Mouse (Mus musculus) cerebellum, postnatal 25 days (tissue): Measurements from ENCODE around the gene Elp5.
"Not testable (repeated sequence)": the region's sequence is repeated elsewhere in the genome, so short reads cannot be mapped to it uniquely, and the experiment has no call there.

ENCODE experiments used
- DNase-seq, 2 experiments: peaks; one replicate each; pipeline ENCODE4 v3.0.0; 2021; ENCODE audit warnings: mixed read lengths in 2 of 2

Elp5 gene

DNA sequence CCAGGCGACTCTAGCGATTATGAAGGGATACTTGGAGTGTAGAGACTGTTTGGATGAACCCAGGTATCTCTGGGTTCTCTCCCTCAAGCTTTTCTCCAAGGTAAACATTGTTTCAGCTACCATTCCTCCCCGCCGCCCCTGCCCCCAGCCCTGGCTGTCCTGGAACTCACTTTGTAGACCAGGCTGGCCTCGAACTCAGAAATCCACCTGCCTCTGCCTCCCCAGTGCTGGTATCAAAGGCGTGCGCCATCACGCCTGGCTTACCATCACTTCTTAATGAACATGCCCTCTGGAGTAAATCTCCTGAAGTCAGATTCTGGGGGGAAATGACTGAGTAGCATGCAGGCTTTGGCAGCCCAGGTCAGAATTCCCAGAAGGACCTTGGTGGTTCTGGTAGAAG is at the start of gene Elp5:
TSS of gene Elp5 (minus strand) at position 293 of the 400 bp plus-strand sequence.
- no peak for DNase-seq

DNA sequence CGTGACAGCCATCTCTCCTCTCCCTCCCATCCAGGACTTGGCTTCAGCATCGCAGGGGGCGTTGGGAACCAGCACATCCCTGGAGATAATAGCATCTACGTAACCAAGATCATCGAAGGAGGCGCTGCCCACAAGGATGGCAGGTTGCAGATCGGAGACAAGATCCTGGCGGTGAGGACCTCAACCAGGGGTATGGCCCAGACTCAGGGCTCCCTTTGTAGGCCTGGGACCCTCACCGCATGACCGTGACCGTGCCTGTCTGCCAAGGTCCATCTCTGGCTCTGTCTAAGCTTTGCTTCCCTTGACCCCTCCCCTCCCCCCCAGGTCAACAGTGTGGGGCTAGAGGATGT is 49.0 kb upstream of the Elp5 start:
- no peak for DNase-seq

- no peak for DNase-seq
These were observed 48.5 kb upstream of the Elp5 start for GRCm38 (mm10) chr11:70030651-70031320.

DNA sequence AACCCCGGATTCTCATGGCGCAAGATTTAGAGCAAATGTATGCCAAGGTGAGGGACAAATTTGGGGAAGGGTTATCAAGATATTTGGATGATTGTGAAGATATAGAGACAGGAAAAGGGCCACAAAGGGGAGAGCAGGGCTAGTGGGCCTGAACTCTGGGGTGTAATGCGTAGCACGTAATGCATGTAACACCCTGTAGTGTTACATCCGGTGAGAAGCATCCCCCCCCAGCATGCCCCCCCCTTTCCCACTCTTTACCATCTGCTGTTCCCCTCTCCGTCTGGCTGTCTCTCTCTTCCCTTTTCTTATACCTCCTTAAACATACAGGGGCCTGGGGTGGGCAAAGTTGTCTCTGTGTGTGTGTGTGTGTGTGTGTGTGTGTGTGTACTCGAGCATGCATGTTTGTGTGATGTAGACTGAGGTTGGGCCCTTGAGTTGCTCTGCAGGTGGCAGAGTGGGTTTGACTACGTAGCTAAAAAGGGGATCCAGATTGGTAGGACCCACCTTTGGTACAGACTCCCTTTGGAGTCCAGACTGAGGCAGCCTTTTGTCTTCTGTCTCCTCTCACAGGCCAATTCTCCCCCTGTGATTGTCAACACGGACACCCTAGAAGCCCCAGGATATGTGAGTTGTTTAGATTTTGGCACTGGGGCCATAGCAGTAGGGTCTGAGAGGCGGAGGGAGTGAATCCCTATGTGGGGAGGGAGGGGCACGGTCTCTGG is 47.7 kb upstream of the Elp5 start:
- no peak for DNase-seq

DNA sequence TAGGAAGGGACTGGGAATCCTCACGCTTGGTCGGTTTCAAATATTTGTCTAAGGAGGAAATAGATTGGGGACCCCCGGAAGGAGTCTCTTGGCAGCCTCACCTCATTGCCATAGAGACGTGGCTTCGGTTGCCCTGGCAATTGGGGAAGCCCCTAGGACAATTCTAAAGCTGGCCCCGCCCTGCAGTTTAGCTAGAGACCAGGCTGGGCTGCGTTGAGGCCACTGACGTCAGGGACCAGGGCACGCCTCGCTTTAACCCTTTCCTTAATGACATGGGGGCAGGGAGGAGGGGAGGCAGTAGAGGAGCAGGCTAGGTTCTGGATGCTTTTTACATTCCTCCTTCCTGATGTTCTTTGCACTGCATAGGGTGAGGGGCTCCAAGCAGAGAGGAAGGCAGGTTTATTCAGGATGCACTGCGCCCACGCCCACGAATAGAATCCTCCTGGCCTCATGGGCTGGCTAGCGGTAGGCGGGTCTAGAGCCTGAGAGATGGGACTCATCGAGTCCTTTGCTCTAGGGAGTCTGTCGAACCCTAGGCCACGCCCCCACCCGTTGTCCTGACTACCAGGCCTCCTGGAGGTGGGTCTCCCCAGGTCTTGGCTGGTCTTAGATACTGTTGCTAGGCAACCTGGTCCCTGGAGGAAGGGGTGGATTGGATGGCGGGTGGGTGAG is 46.9 kb upstream of the Elp5 start:
- DNase-seq = peak; percentile 67 to 76

- DNase-seq = peak in 1 of 2 experiments; percentile 42
These were observed 46.2 kb upstream of the Elp5 start for GRCm38 (mm10) chr11:70028401-70029129.

GRCm38 (mm10) chr11:70027397-70027796 is 45.1 kb upstream of the Elp5 start:
- DNase-seq = peak; percentile 70 to 79

- DNase-seq = peak; percentile 40 to 70
These were observed 44.4 kb upstream of the Elp5 start for GRCm38 (mm10) chr11:70026689-70027088.

- DNase-seq = no peak
These were observed 41.8 kb upstream of the Elp5 start for GRCm38 (mm10) chr11:70024151-70024514.

DNA sequence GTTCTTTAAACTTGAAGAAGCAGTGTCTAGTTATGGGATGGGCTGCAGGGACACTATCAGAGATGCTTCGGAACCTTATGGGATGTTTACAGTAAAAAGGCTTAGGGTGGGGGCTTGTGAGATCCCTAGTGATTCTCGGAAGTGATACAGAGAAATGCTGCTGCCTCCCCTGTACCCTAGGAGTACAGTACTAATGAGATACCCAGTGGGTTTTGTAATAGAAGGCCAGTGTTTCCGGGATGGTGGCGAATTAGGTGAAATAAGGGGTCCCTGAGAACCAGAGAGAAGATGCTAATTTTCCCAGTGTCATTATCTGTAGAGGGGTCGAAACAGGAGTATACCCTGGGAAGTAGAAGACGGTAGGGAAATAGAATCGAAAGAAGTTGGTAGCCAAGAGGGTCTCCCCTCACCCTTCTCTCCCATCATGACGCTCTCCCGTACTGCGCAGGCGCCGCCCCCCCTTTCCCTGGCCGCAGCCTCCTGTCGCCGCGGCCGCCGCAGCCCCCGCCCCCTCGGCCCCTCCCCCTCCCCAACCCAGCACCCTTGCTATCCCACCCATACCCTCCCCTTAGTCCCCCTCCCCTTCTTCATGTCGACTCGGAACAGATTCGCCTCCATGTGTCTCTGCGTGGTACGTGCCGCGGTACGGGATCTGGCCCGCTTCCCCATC is 41.3 kb upstream of the Elp5 start:
- DNase-seq = peak in 1 of 2 experiments; percentile 68

GRCm38 (mm10) chr11:70021264-70022132 is 39.2 kb upstream of the Elp5 start:
- DNase-seq = peak; percentile 91 to 96

DNA sequence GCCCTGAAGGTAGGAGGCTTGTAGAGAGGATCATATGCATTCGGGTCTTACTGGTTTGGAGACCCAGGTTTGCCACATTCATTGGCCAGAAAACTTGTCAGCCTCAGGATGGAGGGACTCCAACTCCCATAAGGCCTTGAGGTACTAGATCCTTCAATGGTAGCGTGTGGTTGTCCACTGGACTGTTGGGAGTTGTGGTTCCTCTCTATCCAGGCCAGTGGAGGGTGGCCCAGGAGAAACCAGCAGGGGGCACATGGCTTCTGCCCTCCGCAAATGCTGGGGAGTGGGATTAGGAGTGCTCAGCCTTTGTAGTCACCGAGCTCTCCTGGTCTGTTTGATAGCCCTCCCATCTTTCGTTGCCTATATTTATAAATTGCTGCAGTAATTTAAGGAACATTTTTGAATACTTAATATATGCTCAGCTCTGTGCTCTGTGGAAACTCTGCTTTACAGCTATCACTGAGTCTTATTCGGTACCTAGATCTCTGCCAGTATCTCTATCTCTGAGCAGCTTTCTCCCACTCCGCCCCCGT is 38.5 kb upstream of the Elp5 start:
- DNase-seq = peak; percentile 71 to 82

GRCm38 (mm10) chr11:70020022-70020631 is 37.8 kb upstream of the Elp5 start:
- peak in 1 of 2 experiments; percentile 45 for DNase-seq

- no peak for DNase-seq
These were observed 37.2 kb upstream of the Elp5 start for GRCm38 (mm10) chr11:70019495-70020021.

DNA sequence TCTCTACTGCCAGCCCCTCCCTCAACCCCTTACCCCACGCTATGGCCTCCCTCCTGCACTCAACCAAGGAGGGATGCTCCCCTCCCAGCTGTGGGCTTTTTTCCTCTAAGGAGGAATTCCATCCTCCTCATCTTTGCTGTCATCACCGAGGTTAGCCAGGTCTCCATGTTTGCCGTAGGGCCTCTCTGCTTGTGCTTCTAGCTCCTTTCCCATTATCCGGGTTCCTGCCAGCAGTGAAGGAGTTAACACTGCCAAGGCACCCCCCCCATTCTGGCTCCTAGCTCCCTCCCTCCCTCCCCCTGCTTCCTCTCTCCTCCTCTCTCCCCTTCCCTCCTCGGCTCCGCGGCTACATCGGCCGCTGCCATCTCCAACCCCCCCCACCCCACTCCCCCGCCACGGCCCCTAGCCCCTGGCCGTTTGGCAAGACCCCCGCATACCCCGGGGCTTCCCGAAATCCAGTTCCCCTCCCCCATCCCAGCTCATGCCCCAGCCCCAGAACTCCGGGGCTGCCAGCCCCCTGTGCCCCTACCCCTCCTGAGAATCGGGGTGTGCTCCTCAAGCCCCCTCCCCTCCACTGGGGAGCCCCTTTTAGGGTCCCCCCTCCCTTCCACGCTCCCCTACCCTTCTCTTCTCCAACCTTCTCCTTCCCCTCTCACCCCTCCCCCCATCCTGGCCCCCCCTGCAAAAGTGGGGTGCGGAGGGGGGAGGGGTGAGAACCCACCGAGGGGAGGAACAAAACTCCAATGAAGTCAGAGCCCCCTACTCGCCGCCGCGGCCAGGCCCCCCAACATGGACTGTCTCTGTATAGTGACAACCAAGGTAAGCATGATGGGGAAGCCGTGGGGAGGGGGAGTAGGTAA is 36.0 kb upstream of the Elp5 start:
- peak; percentile 79 to 88 for DNase-seq

DNA sequence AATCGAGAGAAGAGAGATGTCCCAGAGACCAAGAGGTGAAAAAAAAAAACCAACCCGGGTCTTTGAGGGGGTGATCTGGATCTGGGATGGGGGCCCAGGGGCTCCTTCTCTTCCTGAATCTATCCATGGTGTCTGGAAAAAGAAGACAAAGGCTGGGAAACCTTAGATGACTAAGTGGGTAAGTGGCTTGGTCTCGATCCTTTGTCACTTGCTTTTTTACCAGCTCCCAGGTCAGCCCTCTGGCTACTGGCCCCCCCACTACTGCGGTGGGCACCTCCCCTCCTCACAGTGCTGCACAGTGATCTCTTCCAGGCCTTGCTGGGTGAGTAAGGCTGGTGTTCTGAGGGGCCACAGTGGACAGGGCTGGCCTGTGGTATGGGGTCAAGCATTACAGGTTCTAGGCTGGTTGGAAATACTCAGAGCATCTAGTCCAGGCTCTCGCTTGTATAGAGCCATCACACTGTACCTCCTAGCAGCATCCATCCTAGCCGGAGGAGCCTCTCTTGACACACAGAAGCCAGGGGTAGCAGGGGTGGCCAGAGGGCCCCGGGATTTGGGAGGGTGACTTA is 35.0 kb upstream of the Elp5 start:
- no peak for DNase-seq

DNA sequence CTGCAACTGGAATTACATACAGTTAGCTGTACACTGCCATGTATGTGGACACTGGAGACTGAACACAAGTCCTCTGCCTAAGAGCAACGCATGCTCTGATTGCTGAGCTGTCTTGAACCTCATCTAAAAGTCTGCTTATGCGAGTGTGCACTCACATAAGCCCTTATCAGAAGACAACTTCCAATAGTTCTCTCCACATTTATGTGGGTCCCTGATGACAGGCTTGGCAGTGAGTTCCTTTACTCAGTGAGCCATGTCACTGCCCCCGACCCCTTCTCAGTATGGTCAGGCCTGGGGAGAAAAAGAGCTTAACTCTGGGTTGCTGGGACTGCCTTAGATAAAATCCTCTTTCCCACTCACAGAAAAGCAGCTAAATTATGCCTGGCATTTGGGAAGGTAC is 34.4 kb upstream of the Elp5 start, which contains the start of gene Dlg4:
TSS of gene Dlg4 (plus strand) at position 274 of the 400 bp plus-strand sequence.
- DNase-seq = no peak

DNA sequence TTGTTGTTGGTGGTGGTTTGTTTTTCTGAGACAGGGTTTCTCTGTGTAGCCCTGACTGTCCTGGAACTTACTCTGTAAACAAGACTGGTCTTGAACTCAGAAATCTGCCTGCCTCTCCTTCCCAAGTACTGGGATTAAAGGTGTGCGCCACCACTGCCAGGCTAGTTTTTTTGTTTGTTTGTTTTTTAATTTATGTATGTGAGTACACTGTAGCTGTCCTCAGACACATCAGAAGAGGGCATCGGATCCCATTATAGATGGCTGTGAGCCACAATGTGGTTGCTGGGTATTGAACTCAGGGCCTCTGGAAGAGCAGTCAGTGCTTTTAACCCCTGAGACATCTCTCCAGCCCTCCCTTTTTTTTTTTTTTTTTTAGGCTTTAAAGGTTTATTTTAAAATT is 33.9 kb upstream of the Elp5 start:
- DNase-seq = not testable (repeated sequence)

DNA sequence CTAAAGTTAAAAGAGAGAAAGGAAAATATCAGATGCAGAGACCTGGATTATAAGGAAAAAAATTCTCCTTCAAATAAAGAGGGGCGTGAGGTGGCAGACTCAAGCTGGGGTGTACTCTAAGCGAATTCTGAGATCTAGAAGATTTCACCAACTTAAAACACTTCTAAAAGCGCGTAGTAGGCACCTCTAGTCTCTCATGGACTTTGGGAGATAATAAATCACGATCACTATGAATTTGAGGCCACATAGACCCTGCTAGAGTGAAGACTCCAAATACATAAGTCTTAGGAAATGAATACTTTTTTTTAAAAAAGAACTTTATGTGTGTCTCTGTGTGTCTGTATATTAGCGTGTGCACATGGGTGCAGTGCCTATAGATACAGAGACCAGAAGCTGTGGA is 33.4 kb upstream of the Elp5 start:
- no peak for DNase-seq
